Mouse (Mus musculus) E14TG2a.4 (cell line): ENCODE results near the gene Cdkn2d.

Experiments
- CTCF ChIP-seq: conservative IDR thresholded peaks from 2 replicates; pipeline ENCODE4 v1.5.1; 2014; ENCODE audit warnings: low read length
- NANOG ChIP-seq: IDR thresholded peaks from 2 replicates; pipeline ENCODE4 v1.6.1; 2014; ENCODE audit warnings: borderline replicate concordance, low read length, mixed read lengths
- POU5F1 ChIP-seq: IDR thresholded peaks from 2 replicates; pipeline ENCODE4 v1.6.1; 2014; ENCODE audit warnings: low read length, borderline replicate concordance

DNA sequence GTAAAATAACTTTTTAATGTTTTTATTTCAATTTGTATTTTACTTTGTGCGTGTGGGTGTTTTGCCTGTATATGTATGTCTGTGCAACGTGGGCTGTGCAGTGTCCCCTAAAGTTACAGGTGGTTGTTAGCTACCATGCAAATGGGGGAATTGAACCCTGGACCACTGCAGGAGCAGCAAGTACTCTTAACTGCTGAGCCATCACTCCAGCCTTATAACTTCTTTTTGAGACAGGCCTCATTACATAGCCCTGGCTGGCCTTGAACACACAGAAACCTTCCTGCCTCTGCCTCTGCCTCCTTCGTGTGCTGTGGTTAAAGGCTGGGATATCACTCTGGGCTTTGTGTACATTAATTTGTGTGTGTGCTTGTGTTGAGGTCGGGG lies 51.8 kb downstream of the Cdkn2d start:
- TF ChIP-seq CTCF (no peak), POU5F1 (no peak), NANOG (no peak)
